Mouse (Mus musculus) heart, embryonic 15.5 days (tissue): ENCODE data around the gene Gba2. TPM values are rescaled to one million over a fixed set of nuclear protein-coding genes. Genes with fewer than 3 reads are reported as not detected.

Experiments
- polyA plus RNA-seq: library from polyadenylated mRNA; unstranded; fragments of >200 nt; fragmentation: Nextera tagmentation; extraction: Ambion mirVana; gene quantifications from 2 replicates; pipeline ENCODE4 v1.2.1, GENCODE M21; 2015

Gene Gba2
- polyA plus RNA-seq, 1 experiment from 2014 or later: 17.5 TPM

Other genes starting within 250 kb of the Gba2 start
- 14.7 and 17.2 TPM in 2 replicates for gene Rusc2, start 196.9 kb downstream of the Gba2 start, polyA plus RNA-seq
- gene Fam166b, start 149.7 kb downstream of the Gba2 start, polyA plus RNA-seq: 0.16 and 0.18 TPM in 2 replicates
- 3.1 and 5.8 TPM in 2 replicates for gene Tesk1, start 136.9 kb downstream of the Gba2 start, polyA plus RNA-seq
- 2.1 and 5.2 TPM in 2 replicates for gene Cd72, start 124.2 kb downstream of the Gba2 start, polyA plus RNA-seq
- 0.10 and 1.4 TPM in 2 replicates for gene Sit1, start 95.1 kb downstream of the Gba2 start, polyA plus RNA-seq
- gene Ccdc107, start 86.0 kb downstream of the Gba2 start, polyA plus RNA-seq: 71.4 and 74.5 TPM in 2 replicates
- gene Arhgef39, start 79.2 kb downstream of the Gba2 start, polyA plus RNA-seq: 34.4 and 35.9 TPM in 2 replicates
- 2.3 and 2.4 TPM in 2 replicates for gene Car9, start 71.9 kb downstream of the Gba2 start, polyA plus RNA-seq
- 159 and 177 TPM in 2 replicates for gene Tpm2, start 55.1 kb downstream of the Gba2 start, polyA plus RNA-seq
- gene Creb3, start 16.5 kb downstream of the Gba2 start, polyA plus RNA-seq: 53.1 and 61.3 TPM in 2 replicates
- 76.3 and 77.6 TPM in 2 replicates for gene Tln1, start 16.2 kb downstream of the Gba2 start, polyA plus RNA-seq
- 14.6 and 22.0 TPM in 2 replicates for gene Rgp1, start 158 bp downstream of the Gba2 start, polyA plus RNA-seq
- gene Msmp, start 5.6 kb upstream of the Gba2 start, polyA plus RNA-seq: 0.20 and 1.5 TPM in 2 replicates
- gene Npr2, start 53.1 kb upstream of the Gba2 start, polyA plus RNA-seq: 6.7 and 10.8 TPM in 2 replicates
- 0.30 and 0.77 TPM in 2 replicates for gene Spag8, start 74.7 kb upstream of the Gba2 start, polyA plus RNA-seq
- gene Hint2, start 77.6 kb upstream of the Gba2 start, polyA plus RNA-seq: 150 and 188 TPM in 2 replicates
- gene Tmem8b, start 90.1 kb upstream of the Gba2 start, polyA plus RNA-seq: 3.8 and 4.6 TPM in 2 replicates
- 1.6 and 4.0 TPM in 2 replicates for gene Fam221b, start 90.3 kb upstream of the Gba2 start, polyA plus RNA-seq
- not detected in 2 replicates for gene Olfr70, start 121.9 kb upstream of the Gba2 start, polyA plus RNA-seq
- not detected in 2 replicates for gene Olfr71, start 131.4 kb upstream of the Gba2 start, polyA plus RNA-seq
- 1.1 and 1.5 TPM in 2 replicates for gene Hrct1, start 148.3 kb upstream of the Gba2 start, polyA plus RNA-seq
- gene Spaar, start 151.2 kb upstream of the Gba2 start, polyA plus RNA-seq: 0.31 and 0.42 TPM in 2 replicates
- not detected in 2 replicates for gene Olfr159, start 192.1 kb upstream of the Gba2 start, polyA plus RNA-seq
- gene Olfr156, start 245.0 kb upstream of the Gba2 start, polyA plus RNA-seq: not detected in 2 replicates